Mouse (Mus musculus) midbrain, embryonic 12.5 days (tissue): ENCODE measurements around the gene H13. TPM values are rescaled to one million over a fixed set of nuclear protein-coding genes. Genes with fewer than 3 reads are reported as not detected.

Experiments used
- ATAC-seq: fragments of 200-750 bp; cut with Nextera tagmentation; 2 replicates; pipeline ENCODE4 v1.8.0; 2017; ENCODE audit warnings: low read depth, moderate TSS enrichment, moderate library complexity; ENCODE audit not compliant: low FRiP score
- H3K27ac ChIP-seq: fragments of 300-500 bp; sonication (generic); replicated peaks from 2 replicates; pipeline ENCODE4 v1.5.1; 2016; ENCODE audit warnings: mild to moderate bottlenecking
- H3K27me3 ChIP-seq: fragments of 300-500 bp; sonication (generic); 2 replicates; pipeline ENCODE4 v1.6.1; 2016; ENCODE audit warnings: mild to moderate bottlenecking
- H3K36me3 ChIP-seq: fragments of 300-500 bp; sonication (generic); 2 replicates; pipeline ENCODE4 v1.6.1; 2016
- H3K4me1 ChIP-seq: fragments of 300-500 bp; sonication (generic); 2 replicates; pipeline ENCODE4 v1.6.1; 2016
- H3K4me2 ChIP-seq: fragments of 300-500 bp; sonication (generic); replicated peaks from 2 replicates; pipeline ENCODE4 v1.6.1; 2016; ENCODE audit warnings: mild to moderate bottlenecking, moderate library complexity
- H3K4me3 ChIP-seq: fragments of 300-500 bp; sonication (generic); 2 replicates; pipeline ENCODE4 v1.5.1; 2016; ENCODE audit warnings: mild to moderate bottlenecking
- H3K9ac ChIP-seq: fragments of 300-500 bp; sonication (generic); replicated peaks from 2 replicates; pipeline ENCODE4 v1.6.1; 2016; ENCODE audit warnings: mild to moderate bottlenecking, moderate library complexity
- H3K9me3 ChIP-seq: fragments of 300-500 bp; sonication (generic); 2 replicates; pipeline ENCODE4 v1.6.1; 2016; ENCODE audit warnings: mild to moderate bottlenecking
- WGBS: fragments of 180-500 bp; shearing (Covaris S2); methylation state at CpG from one replicate; pipeline ENCODE4 v1.1.7; 2016; 5-methylcytosine and 5-hydroxymethylcytosine counted together
- polyA plus RNA-seq: library from polyadenylated mRNA; unstranded; fragments of >200 nt; fragmentation: Nextera tagmentation; extraction: Ambion mirVana; gene quantifications from 2 replicates; pipeline ENCODE4 v1.2.1, GENCODE M21; 2016

The H13 gene
- polyA plus RNA-seq, 1 experiment from 2014 or later: 142 TPM

GRCm38 (mm10) chr2:152691564-152692217 is 22.4 kb downstream of the H13 start:
- 77% methylated on average over 7 of the region's 7 CpGs for WGBS
- H3K36me3 ChIP-seq: peaks cover 68% of the 10 kb centered on the region

GRCm38 (mm10) chr2:152693233-152693632 is 24.0 kb downstream of the H13 start:
- Histone ChIP-seq H3K27ac (peak overlapping the region; percentile 36; the same call in 1 of the 2 replicates), H3K4me1 (0 out of 2 replicates have a peak, but pooled peaks cover 5% of the 10 kb centered on the region), H3K4me3 (peak overlapping the region; percentile 15; the same call in 1 of the 2 replicates), H3K9me3 (no peaks in the 10 kb centered on the region), H3K36me3 (peaks cover 66% of the 10 kb centered on the region), H3K4me2 (peak overlapping the region; percentile 40), H3K27me3 (no peaks in the 10 kb centered on the region), H3K9ac (peak overlapping the region; percentile 26; the same call in 1 of the 2 replicates)
- ATAC-seq: peak; percentile 24; the same call in 1 of the 2 replicates
- 29% methylated on average over 9 of the region's 9 CpGs for WGBS

More at GRCm38 (mm10) chr2:152691564-152692217, 22.4 kb downstream of the H13 start:
- 0 out of 2 replicates have a peak overlapping the region, but pooled peaks have one; percentile 37 for H3K9ac ChIP-seq
- no peaks in the 10 kb centered on the region for H3K9me3 ChIP-seq
- no peak for ATAC-seq
- H3K4me1 ChIP-seq: peaks cover 13% of the 10 kb centered on the region
- H3K27me3 ChIP-seq: no peaks in the 10 kb centered on the region
- H3K4me3 ChIP-seq: no peak overlapping the region
- no peak overlapping the region for H3K4me2 ChIP-seq
- H3K27ac ChIP-seq: peak overlapping the region; percentile 70

- WGBS: 89% methylated on average over 13 of the region's 13 CpGs
- Histone ChIP-seq H3K27me3 (no peaks in the 10 kb centered on the region), H3K9me3 (no peaks in the 10 kb centered on the region), H3K4me1 (0 out of 2 replicates have a peak, but pooled peaks cover 5% of the 10 kb centered on the region), H3K9ac (peak overlapping the region; percentile 26; the same call in 1 of the 2 replicates), H3K4me2 (peak overlapping the region; percentile 40), H3K27ac (peak overlapping the region; percentile 36; the same call in 1 of the 2 replicates), H3K36me3 (peaks cover 66% of the 10 kb centered on the region), H3K4me3 (peak overlapping the region; percentile 15; the same call in 1 of the 2 replicates)
- no peak for ATAC-seq
These were observed 24.5 kb downstream of the H13 start for GRCm38 (mm10) chr2:152693735-152694134.

GRCm38 (mm10) chr2:152694708-152695107 is 25.4 kb downstream of the H13 start:
- WGBS: 83% methylated on average over 7 of the region's 7 CpGs
- Histone ChIP-seq H3K4me1 (0 out of 2 replicates have a peak, but pooled peaks cover 5% of the 10 kb centered on the region), H3K9ac (no peak overlapping the region), H3K27me3 (no peaks in the 10 kb centered on the region), H3K27ac (no peak overlapping the region), H3K4me2 (no peak overlapping the region), H3K9me3 (no peaks in the 10 kb centered on the region), H3K36me3 (peaks cover 66% of the 10 kb centered on the region), H3K4me3 (no peak overlapping the region)
- ATAC-seq: no peak

- Histone ChIP-seq H3K4me2 (no peak overlapping the region), H3K4me3 (no peak overlapping the region), H3K27ac (peak overlapping the region; percentile 35; the same call in 1 of the 2 replicates), H3K9me3 (no peaks in the 10 kb centered on the region), H3K36me3 (peaks cover 68% of the 10 kb centered on the region), H3K9ac (peak overlapping the region; percentile 42; the same call in 1 of the 2 replicates), H3K4me1 (0 out of 2 replicates have a peak, but pooled peaks cover 5% of the 10 kb centered on the region), H3K27me3 (no peaks in the 10 kb centered on the region)
- no peak for ATAC-seq
- 75% methylated on average over 10 of the region's 10 CpGs for WGBS
These were observed 26.8 kb downstream of the H13 start for GRCm38 (mm10) chr2:152696016-152696415.

- Histone ChIP-seq H3K4me3 (no peak overlapping the region), H3K4me1 (0 out of 2 replicates have a peak, but pooled peaks cover 5% of the 10 kb centered on the region), H3K4me2 (no peak overlapping the region), H3K27ac (peak overlapping the region; percentile 27), H3K9ac (peak overlapping the region; percentile 42), H3K27me3 (no peaks in the 10 kb centered on the region), H3K9me3 (no peaks in the 10 kb centered on the region), H3K36me3 (peaks cover 74% of the 10 kb centered on the region)
- WGBS: 43% methylated on average over 20 of the region's 20 CpGs
- ATAC-seq: peak; percentile 70
These were observed 27.4 kb downstream of the H13 start for GRCm38 (mm10) chr2:152696476-152697164.

GRCm38 (mm10) chr2:152700138-152700537 is 30.9 kb downstream of the H13 start:
- 98% methylated on average over 10 of the region's 10 CpGs for WGBS
- peaks cover 96% of the 10 kb centered on the region for H3K36me3 ChIP-seq

GRCm38 (mm10) chr2:152700725-152701124 is 31.5 kb downstream of the H13 start:
- no peak for ATAC-seq
- no peak overlapping the region for H3K4me3 ChIP-seq
- peaks cover 96% of the 10 kb centered on the region for H3K36me3 ChIP-seq
- no peak overlapping the region for H3K27ac ChIP-seq
- H3K4me1 ChIP-seq: peaks cover 7% of the 10 kb centered on the region
- H3K9ac ChIP-seq: no peak overlapping the region
- WGBS: 94% methylated on average over 8 of the region's 8 CpGs
- no peaks in the 10 kb centered on the region for H3K9me3 ChIP-seq
- H3K27me3 ChIP-seq: no peaks in the 10 kb centered on the region
- no peak overlapping the region for H3K4me2 ChIP-seq

More at GRCm38 (mm10) chr2:152700138-152700537, 30.9 kb downstream of the H13 start:
- Histone ChIP-seq H3K4me2 (no peak overlapping the region), H3K4me1 (peaks cover 1% of the 10 kb centered on the region), H3K9me3 (no peaks in the 10 kb centered on the region), H3K27me3 (no peaks in the 10 kb centered on the region), H3K4me3 (no peak overlapping the region), H3K27ac (no peak overlapping the region), H3K9ac (no peak overlapping the region)
- ATAC-seq: no peak

GRCm38 (mm10) chr2:152703596-152704255 is 34.5 kb downstream of the H13 start:
- no peak for ATAC-seq
- no peak overlapping the region for H3K4me3 ChIP-seq
- 92% methylated on average over 21 of the region's 21 CpGs for WGBS
- no peaks in the 10 kb centered on the region for H3K9me3 ChIP-seq
- H3K36me3 ChIP-seq: peaks cover 74% of the 10 kb centered on the region
- no peak overlapping the region; the same call in 1 of the 2 replicates for H3K9ac ChIP-seq
- no peak overlapping the region for H3K4me2 ChIP-seq
- no peaks in the 10 kb centered on the region for H3K27me3 ChIP-seq
- peaks cover 32% of the 10 kb centered on the region for H3K4me1 ChIP-seq
- no peak overlapping the region for H3K27ac ChIP-seq

- no peak for ATAC-seq
- no peak overlapping the region for H3K27ac ChIP-seq
- H3K4me2 ChIP-seq: no peak overlapping the region
- H3K9ac ChIP-seq: no peak overlapping the region; the same call in 1 of the 2 replicates
- H3K4me1 ChIP-seq: peaks cover 32% of the 10 kb centered on the region
- H3K36me3 ChIP-seq: peaks cover 69% of the 10 kb centered on the region
- no peak overlapping the region for H3K4me3 ChIP-seq
- 91% methylated on average over 5 of the region's 5 CpGs for WGBS
- H3K27me3 ChIP-seq: no peaks in the 10 kb centered on the region
- H3K9me3 ChIP-seq: no peaks in the 10 kb centered on the region
These were observed 35.0 kb downstream of the H13 start for GRCm38 (mm10) chr2:152704256-152704605.

- WGBS: 91% methylated on average over 14 of the region's 14 CpGs
- H3K27me3 ChIP-seq: no peaks in the 10 kb centered on the region
- H3K27ac ChIP-seq: no peak overlapping the region
- no peak overlapping the region for H3K4me3 ChIP-seq
- no peak for ATAC-seq
- peaks cover 32% of the 10 kb centered on the region for H3K4me1 ChIP-seq
- no peak overlapping the region for H3K9ac ChIP-seq
- H3K9me3 ChIP-seq: no peaks in the 10 kb centered on the region
- peaks cover 62% of the 10 kb centered on the region for H3K36me3 ChIP-seq
- H3K4me2 ChIP-seq: no peak overlapping the region
These were observed 35.6 kb downstream of the H13 start for GRCm38 (mm10) chr2:152704811-152705370.
